Mouse (Mus musculus) intestine, embryonic 16.5 days (tissue): ENCODE measurements around the gene Kcnk15. TPM values are rescaled to one million over a fixed set of nuclear protein-coding genes. Genes with fewer than 3 reads are reported as not detected.

ENCODE experiments used
- ATAC-seq: fragments of 200-750 bp; cut with Nextera tagmentation; 2 replicates; pipeline ENCODE4 v1.8.0; 2017; ENCODE audit warnings: moderate TSS enrichment, moderate library complexity
- H3K27ac ChIP-seq: fragments of 300-500 bp; sonication (generic); 2 replicates; pipeline ENCODE4 v1.5.1; 2014; ENCODE audit warnings: mild to moderate bottlenecking, low read length
- H3K27me3 ChIP-seq: fragments of 300-500 bp; sonication (generic); replicated peaks from 2 replicates; pipeline ENCODE4 v1.6.1; 2014; ENCODE audit warnings: low read length, control low read depth, mixed read lengths; ENCODE audit not compliant: control insufficient read depth, insufficient read depth
- H3K36me3 ChIP-seq: fragments of 300-500 bp; sonication (generic); 2 replicates; pipeline ENCODE4 v1.6.1; 2014; ENCODE audit warnings: low read length, control low read depth; ENCODE audit not compliant: control insufficient read depth, insufficient read depth
- H3K4me1 ChIP-seq: fragments of 300-500 bp; sonication (generic); 2 replicates; pipeline ENCODE4 v1.6.1; 2014; ENCODE audit warnings: low read length, control low read depth, mixed read lengths; ENCODE audit not compliant: control insufficient read depth, insufficient read depth
- H3K4me2 ChIP-seq: fragments of 300-500 bp; sonication (generic); 2 replicates; pipeline ENCODE4 v1.6.1; 2014; ENCODE audit warnings: low read depth, low read length, control low read depth
- H3K4me3 ChIP-seq: fragments of 300-500 bp; sonication (generic); 2 replicates; pipeline ENCODE4 v1.5.1; 2014; ENCODE audit warnings: mild to moderate bottlenecking, low read length
- H3K9ac ChIP-seq: fragments of 300-500 bp; sonication (generic); 2 replicates; pipeline ENCODE4 v1.6.1; 2014; ENCODE audit warnings: low read depth, low read length
- H3K9me3 ChIP-seq: fragments of 300-500 bp; sonication (generic); 2 replicates; pipeline ENCODE4 v1.6.1; 2016; ENCODE audit warnings: low read length, control low read depth; ENCODE audit not compliant: control insufficient read depth
- WGBS: fragments of 180-500 bp; shearing (Covaris S2); extraction: QIAGEN DNeasy Blood & Tissue Kit; methylation state at CpG from one replicate; pipeline ENCODE4 v1.1.7; 2014; 5-methylcytosine and 5-hydroxymethylcytosine counted together
- polyA plus RNA-seq: library from polyadenylated mRNA; unstranded; fragments of >200 nt; fragmentation: Nextera tagmentation; extraction: Ambion mirVana; gene quantifications from 2 replicates; pipeline ENCODE4 v1.2.1, GENCODE M21; 2015

The Kcnk15 gene
- polyA plus RNA-seq, 1 experiment from 2014 or later = not detected

DNA sequence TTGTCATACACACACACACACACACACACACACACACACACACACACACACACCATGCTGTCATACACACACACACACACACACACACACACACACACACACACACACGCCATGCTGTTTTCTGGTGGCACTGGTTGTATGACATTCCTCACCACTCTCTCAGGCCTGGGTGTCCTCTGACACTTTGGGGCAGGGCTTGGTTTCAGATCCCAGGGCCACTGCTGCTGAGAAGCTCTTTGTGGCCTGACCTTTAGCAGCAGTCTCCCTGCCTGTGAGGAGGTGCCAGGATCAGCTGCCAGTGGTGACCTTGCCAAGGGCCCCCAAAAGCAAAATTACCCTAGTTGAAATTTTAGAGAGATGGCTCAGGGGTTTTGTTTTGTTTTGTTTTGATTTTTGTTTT is 27.6 kb upstream of the Kcnk15 start:
- no peak overlapping the region for H3K27ac ChIP-seq
- H3K9me3 ChIP-seq = no peaks in the 10 kb centered on the region
- H3K36me3 ChIP-seq = no peaks in the 10 kb centered on the region
- H3K4me2 ChIP-seq = no peak overlapping the region
- H3K4me1 ChIP-seq = no peaks in the 10 kb centered on the region
- no peak overlapping the region for H3K4me3 ChIP-seq
- WGBS = 73% methylated on average over 1 of the region's 1 CpGs
- H3K9ac ChIP-seq = no peak overlapping the region
- ATAC-seq = no peak
- H3K27me3 ChIP-seq = no peaks in the 10 kb centered on the region

DNA sequence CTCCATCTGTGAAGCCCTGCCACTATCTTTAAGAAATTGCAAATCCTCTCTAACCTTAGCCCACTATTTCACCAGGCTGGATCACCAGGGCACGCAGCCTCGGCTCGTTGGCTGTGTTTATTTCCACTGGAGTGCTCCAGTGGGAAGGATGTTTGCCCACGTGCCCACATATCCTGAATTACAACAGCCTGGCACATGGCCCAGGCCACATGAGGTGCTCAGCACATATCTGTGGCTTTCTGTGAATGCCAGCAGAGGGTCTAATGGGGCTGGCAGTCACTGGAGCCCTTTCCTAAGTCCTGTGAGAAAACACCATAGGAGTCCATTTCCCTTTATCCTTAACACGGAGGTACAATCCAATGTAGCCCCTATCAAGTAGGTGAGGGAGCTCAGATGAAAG is 27.0 kb upstream of the Kcnk15 start:
- no peak overlapping the region for H3K4me3 ChIP-seq
- no peaks in the 10 kb centered on the region for H3K27me3 ChIP-seq
- no peaks in the 10 kb centered on the region for H3K4me1 ChIP-seq
- no peak overlapping the region for H3K4me2 ChIP-seq
- 69% methylated on average over 5 of the region's 5 CpGs for WGBS
- no peaks in the 10 kb centered on the region for H3K36me3 ChIP-seq
- no peak overlapping the region for H3K27ac ChIP-seq
- H3K9ac ChIP-seq = no peak overlapping the region
- H3K9me3 ChIP-seq = no peaks in the 10 kb centered on the region
- no peak for ATAC-seq

DNA sequence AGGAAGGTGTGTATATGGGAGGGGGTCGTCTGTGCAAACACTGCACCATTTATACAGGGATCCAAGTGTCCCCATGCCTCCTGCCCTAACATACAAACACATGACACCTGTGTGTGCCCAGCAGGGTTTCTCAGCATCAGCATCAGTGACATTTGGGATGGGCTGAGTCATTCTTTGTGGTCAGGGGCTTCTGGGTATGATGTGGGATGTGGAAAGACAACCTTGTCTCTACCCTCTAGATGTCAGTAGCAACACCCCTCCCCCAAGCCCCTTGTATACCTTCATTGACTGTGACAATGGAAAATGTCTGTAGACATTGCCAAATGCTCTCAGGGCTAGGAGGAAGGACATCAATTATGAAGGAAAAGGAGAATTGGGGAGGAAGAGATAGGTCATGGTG is 22.3 kb upstream of the Kcnk15 start:
- WGBS = 59% methylated on average over 1 of the region's 1 CpGs
- no peak overlapping the region for H3K4me3 ChIP-seq
- H3K27ac ChIP-seq = no peak overlapping the region
- H3K36me3 ChIP-seq = no peaks in the 10 kb centered on the region
- no peaks in the 10 kb centered on the region for H3K27me3 ChIP-seq
- no peak overlapping the region for H3K9ac ChIP-seq
- no peak for ATAC-seq
- H3K9me3 ChIP-seq = no peaks in the 10 kb centered on the region
- no peak overlapping the region for H3K4me2 ChIP-seq
- no peaks in the 10 kb centered on the region for H3K4me1 ChIP-seq

DNA sequence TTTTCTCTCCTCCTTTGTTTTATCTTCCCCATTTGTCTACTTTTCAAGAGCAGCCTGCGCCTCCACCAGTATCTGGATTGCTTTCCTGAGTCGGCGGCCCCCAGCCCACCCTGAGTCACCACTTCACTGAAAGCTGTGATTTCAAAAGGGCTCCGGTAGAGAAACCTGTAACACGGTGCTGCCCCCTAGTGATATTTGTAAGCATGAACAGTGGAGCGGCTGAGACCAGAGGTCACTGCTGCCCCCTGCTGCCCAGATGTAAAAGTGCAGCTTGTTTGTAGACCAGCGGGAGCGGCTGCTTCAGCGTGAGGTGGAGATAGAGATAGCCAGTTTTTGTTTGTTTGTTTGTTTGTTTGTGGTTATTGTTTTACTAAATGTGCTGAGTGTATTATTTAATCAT is 15.4 kb upstream of the Kcnk15 start:
- no peak overlapping the region for H3K4me2 ChIP-seq
- no peaks in the 10 kb centered on the region for H3K27me3 ChIP-seq
- 0 out of 2 replicates have a peak, but pooled peaks have one; percentile 26 for ATAC-seq
- H3K9me3 ChIP-seq = no peaks in the 10 kb centered on the region
- WGBS = 24% methylated on average over 9 of the region's 9 CpGs
- H3K27ac ChIP-seq = no peak overlapping the region
- no peak overlapping the region for H3K9ac ChIP-seq
- no peak overlapping the region for H3K4me3 ChIP-seq
- H3K4me1 ChIP-seq = no peaks in the 10 kb centered on the region
- no peaks in the 10 kb centered on the region for H3K36me3 ChIP-seq

DNA sequence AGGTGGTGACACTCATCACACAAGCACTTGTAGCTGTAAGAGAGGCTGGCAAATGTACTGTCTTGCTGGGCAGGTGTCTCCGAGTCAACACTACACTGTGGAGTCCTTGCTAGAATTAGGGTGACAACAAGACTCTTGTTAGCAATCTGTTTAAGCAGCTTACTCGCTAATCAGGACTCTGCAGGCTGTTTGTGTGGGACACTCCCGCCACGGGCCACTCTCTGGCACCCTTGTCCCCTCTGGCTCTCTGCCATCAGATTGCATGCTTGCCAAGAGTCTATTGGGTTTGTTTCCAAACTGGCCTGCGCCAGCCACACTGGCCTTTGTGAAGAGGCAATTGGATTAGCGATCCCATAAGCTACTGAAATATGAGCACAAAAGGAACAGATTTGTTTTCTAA is 13.9 kb upstream of the Kcnk15 start:
- Histone ChIP-seq H3K4me2 (no peak overlapping the region), H3K4me3 (no peak overlapping the region), H3K27me3 (no peaks in the 10 kb centered on the region), H3K36me3 (no peaks in the 10 kb centered on the region), H3K4me1 (no peaks in the 10 kb centered on the region), H3K9me3 (no peaks in the 10 kb centered on the region), H3K27ac (no peak overlapping the region), H3K9ac (no peak overlapping the region)
- ATAC-seq = no peak
- WGBS = 59% methylated on average over 6 of the region's 6 CpGs

DNA sequence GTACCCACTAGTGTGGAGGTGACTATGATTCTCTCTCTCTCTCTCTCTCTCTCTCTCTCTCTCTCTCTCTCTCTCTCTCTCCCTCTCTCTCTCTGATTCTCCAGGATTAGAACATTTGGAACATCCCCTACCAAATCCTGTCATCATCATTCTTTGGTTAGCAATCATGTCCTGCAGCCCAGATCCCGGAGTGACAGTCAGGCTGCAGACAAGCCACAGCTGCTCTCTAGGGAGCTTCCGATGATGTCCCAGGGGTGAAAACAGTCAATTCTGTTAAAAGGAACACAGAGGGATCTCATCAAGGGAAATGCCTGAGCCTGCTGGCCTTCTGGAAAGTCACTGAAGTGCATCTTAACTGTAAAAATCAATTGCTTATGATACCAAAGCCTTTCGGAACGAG is 11.4 kb upstream of the Kcnk15 start:
- H3K36me3 ChIP-seq = no peaks in the 10 kb centered on the region
- no peak overlapping the region for H3K27ac ChIP-seq
- H3K9ac ChIP-seq = no peak overlapping the region
- no peaks in the 10 kb centered on the region for H3K27me3 ChIP-seq
- no peak overlapping the region for H3K4me2 ChIP-seq
- H3K4me1 ChIP-seq = no peaks in the 10 kb centered on the region
- H3K9me3 ChIP-seq = no peaks in the 10 kb centered on the region
- no peak for ATAC-seq
- 64% methylated on average over 4 of the region's 4 CpGs for WGBS
- no peak overlapping the region for H3K4me3 ChIP-seq

DNA sequence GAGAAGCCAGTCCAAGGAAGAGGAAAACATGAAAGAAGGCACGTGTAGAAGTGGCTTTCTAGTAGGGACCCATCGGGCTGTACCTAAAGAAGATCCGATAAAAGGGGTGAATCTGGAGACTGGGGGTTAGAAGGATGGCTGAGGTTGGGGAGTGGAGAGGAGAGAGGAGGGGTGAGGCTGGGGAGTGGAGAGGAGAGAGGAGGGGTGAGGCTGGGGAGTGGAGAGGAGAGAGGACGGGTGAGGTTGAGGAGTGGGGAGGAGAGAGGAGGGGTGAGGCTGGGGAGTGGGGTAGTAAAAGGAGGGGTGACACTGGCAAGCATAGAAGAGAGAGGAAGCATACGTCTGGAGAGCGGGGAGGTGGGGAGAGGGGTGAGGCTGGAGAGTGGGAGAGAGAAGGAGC is 3.8 kb downstream of the Kcnk15 start:
- Histone ChIP-seq H3K36me3 (no peaks in the 10 kb centered on the region), H3K9me3 (no peaks in the 10 kb centered on the region), H3K4me3 (no peak overlapping the region), H3K9ac (no peak overlapping the region), H3K4me2 (no peak overlapping the region), H3K27ac (no peak overlapping the region), H3K4me1 (no peaks in the 10 kb centered on the region; the same call in 1 of the 2 replicates), H3K27me3 (peaks cover 49% of the 10 kb centered on the region)
- ATAC-seq = no peak
- 75% methylated on average over 6 of the region's 6 CpGs for WGBS

DNA sequence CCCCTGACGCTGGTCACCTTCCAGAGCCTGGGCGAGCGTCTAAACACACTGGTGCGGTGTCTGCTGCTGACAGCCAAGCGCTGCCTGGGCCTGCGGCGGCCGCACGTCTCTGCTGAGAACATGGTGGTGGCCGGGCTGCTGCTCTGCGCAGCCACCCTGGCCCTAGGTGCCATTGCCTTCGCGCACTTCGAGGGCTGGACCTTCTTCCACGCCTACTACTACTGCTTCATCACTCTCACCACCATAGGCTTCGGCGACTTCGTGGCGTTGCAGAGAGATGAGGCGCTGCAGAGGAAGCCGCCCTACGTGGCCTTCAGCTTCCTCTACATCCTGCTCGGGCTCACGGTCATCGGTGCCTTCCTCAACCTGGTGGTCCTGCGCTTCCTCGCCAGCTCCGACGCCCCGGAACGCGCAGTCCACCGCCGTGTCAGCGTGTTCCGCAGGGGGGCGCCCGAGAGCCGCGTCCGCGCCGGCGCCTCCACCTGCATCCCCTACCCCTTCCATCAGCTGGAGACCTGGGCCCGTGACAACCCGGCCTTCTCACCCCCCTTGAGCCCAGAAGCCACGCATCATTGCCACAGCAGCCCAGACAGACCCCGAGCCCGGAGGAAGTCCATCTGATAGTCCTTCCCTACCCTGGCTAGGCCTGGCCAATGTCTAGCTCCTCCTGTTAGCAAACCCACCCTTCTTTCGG is 5.0 kb downstream of the Kcnk15 start:
- H3K4me2 ChIP-seq = peak overlapping the region; percentile 27; the same call in 1 of the 2 replicates
- H3K27ac ChIP-seq = no peak overlapping the region
- no peak overlapping the region for H3K9ac ChIP-seq
- no peaks in the 10 kb centered on the region for H3K36me3 ChIP-seq
- ATAC-seq = peak; percentile 40; the same call in 1 of the 2 replicates
- H3K4me3 ChIP-seq = no peak overlapping the region
- H3K4me1 ChIP-seq = no peaks in the 10 kb centered on the region; the same call in 1 of the 2 replicates
- no peaks in the 10 kb centered on the region for H3K9me3 ChIP-seq
- WGBS = 12% methylated on average over 50 of the region's 50 CpGs
- peaks cover 41% of the 10 kb centered on the region for H3K27me3 ChIP-seq

DNA sequence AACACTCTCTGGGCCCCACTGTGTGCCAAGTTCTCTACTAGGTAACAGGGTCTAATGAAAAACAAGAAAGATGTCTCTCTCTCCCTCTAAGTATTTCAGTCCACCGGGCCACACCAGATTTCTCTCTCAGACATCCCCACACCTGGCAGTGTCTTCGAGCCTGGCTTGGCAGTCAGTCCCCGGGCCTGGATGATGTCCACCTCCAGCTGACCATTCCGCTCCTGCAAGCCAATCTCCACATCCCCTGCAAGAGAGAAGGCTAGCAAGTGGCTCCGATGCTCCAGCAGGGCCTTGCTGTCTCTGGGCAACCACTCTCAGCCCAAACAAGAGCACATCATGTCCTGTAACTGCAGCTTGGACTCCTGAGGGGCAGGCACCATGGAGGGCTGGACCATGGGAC is 11.9 kb downstream of the Kcnk15 start:
- Histone ChIP-seq H3K4me1 (no peaks in the 10 kb centered on the region), H3K9me3 (no peaks in the 10 kb centered on the region), H3K36me3 (no peaks in the 10 kb centered on the region), H3K27me3 (no peaks in the 10 kb centered on the region), H3K9ac (no peak overlapping the region), H3K4me2 (no peak overlapping the region), H3K27ac (no peak overlapping the region), H3K4me3 (no peak overlapping the region)
- 87% methylated on average over 5 of the region's 5 CpGs for WGBS
- no peak for ATAC-seq

DNA sequence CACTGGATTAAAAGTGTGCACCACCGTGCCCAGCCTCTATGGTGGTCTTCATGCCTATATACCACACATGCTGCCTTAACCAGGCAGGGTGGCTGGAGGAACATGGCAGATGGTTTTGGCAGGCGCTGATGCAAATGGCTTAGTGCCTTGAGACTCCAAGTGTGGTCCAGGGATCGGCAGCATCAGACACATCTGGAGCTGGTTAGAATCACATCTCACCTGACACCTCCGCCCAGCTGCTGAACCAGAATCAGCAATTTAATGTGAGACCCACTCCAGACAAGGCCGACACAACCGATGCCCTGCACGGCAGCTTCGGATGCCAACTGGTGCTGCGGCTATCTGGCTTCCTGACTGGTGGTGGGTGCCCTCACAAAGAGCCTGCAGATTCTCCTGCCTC is 12.6 kb downstream of the Kcnk15 start:
- Histone ChIP-seq H3K9me3 (no peaks in the 10 kb centered on the region), H3K4me3 (no peak overlapping the region), H3K27me3 (no peaks in the 10 kb centered on the region), H3K4me1 (no peaks in the 10 kb centered on the region), H3K27ac (no peak overlapping the region), H3K36me3 (no peaks in the 10 kb centered on the region), H3K4me2 (no peak overlapping the region), H3K9ac (no peak overlapping the region)
- ATAC-seq = no peak
- 87% methylated on average over 9 of the region's 9 CpGs for WGBS
